Mouse (Mus musculus): ENCODE measurements around the gene Dido1. TPM values are rescaled to one million over a fixed set of nuclear protein-coding genes. Genes with fewer than 3 reads are reported as not detected.
"Not testable (repeated sequence)": the region's sequence is repeated elsewhere in the genome, so short reads cannot be mapped to it uniquely, and the experiment has no call there.

Gene Dido1
- polyA plus RNA-seq, 1 experiment from 2014 or later, result 25.2 TPM

DNA sequence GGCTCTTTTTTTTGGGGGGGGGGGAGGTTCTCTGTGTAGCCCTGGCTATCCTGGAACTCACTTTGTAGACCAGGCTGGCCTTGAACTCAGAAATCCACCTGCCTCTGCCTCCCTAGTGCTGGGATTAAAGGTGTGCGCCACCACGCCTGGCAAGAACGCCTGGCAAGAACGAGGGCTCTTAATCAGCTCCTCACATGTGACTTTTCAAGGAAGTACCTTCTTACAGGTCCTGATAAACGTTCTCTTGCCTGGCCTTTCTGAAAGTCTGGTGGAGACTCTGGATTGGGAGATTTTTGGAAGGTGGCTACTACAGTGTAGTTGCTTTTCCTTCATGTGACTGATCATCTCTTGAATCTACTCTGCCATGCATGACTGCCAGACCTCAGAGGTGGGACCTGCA lies 12.9 kb upstream of the Dido1 start:
- H3K27me3 ChIP-seq (replicated peaks); H3K4me2 ChIP-seq; H3K9me3 ChIP-seq; H3K9ac ChIP-seq; H3K27ac ChIP-seq; ATAC-seq (ENCODE audit: insufficient read depth, low FRiP score, low read depth); H3K4me3 ChIP-seq (replicated peaks): not testable (repeated sequence)
- peaks cover 36% of the 10 kb centered on the region for H3K36me3 ChIP-seq
- 83% methylated on average over 5 of the region's 5 CpGs for WGBS
- peaks cover 14% of the 10 kb centered on the region for H3K4me1 ChIP-seq

DNA sequence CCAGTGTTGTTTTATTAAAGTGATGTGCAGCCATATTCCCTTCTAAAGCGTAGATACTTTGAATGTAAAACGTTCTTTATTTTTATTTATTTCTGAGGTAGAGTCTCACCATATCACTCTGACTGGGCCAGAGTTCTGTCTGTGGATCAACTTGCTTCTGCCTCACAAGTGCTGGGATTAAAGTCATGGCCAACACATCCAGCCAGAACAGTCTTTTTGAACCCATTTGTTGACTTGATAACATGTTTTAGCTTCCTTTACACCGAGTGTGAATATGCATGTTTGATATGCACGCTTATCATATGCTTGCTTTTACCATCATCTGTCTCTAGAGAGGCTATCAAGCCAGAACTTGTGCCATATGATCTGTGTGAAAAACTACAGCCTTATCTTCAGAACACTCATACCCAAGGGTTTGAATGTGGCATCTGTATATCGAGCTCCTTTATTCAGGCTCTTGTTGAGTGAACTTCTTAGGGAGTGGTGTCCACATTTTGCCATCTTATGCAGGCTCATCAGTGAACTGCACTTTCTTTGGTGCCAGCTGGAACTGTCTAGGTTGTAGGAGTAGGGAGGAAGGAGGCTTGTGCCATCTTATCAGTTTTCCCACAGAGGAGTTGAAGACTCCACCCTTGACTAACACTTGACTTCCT lies 2.4 kb upstream of the Dido1 start:
- no peak overlapping the region for H3K4me2 ChIP-seq
- H3K27ac ChIP-seq, result no peak overlapping the region; the same call in 1 of the 2 replicates
- H3K4me1 ChIP-seq, result peaks cover 13% of the 10 kb centered on the region
- H3K36me3 ChIP-seq, result peaks cover 15% of the 10 kb centered on the region; the same call in 1 of the 2 replicates
- H3K9ac ChIP-seq, result no peak overlapping the region
- no peak overlapping the region for H3K4me3 ChIP-seq (replicated peaks)
- peak; percentile 50 for ATAC-seq (ENCODE audit: insufficient read depth, low FRiP score, low read depth)
- H3K9me3 ChIP-seq, result no peaks in the 10 kb centered on the region
- no peaks in the 10 kb centered on the region for H3K27me3 ChIP-seq (replicated peaks)
- 88% methylated on average over 5 of the region's 5 CpGs for WGBS

DNA sequence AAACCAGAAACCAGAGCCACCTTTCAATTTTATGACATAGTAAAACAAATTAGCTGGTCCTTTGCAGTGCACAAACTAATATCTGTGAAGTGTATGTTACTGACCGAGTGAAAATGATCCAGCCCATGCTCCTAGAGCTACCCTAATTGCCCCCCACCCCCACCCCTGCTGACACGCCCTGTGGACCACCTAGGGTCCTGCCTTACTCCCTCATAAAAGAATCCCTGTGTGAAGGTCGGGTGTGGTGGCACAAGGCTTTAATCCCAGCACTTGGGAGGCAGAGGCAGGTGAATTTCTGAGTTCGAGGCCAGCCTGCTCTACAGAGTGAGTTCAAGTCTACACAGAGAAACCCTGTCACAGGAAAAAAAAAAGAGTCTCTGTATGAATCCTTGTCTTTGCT lies 1.7 kb upstream of the Dido1 start:
- Histone ChIP-seq H3K9ac (no peak overlapping the region), H3K4me2 (peak overlapping the region; percentile 68), H3K27ac (peak overlapping the region; percentile 1; the same call in 1 of the 2 replicates), H3K4me1 (peaks cover 13% of the 10 kb centered on the region), H3K9me3 (no peaks in the 10 kb centered on the region), H3K36me3 (peaks cover 9% of the 10 kb centered on the region; the same call in 1 of the 2 replicates), H3K4me3 (replicated peaks) (peak overlapping the region; percentile 92), H3K27me3 (replicated peaks) (no peaks in the 10 kb centered on the region)
- no peak for ATAC-seq (ENCODE audit: insufficient read depth, low FRiP score, low read depth)
- 57% methylated on average over 4 of the region's 4 CpGs for WGBS

DNA sequence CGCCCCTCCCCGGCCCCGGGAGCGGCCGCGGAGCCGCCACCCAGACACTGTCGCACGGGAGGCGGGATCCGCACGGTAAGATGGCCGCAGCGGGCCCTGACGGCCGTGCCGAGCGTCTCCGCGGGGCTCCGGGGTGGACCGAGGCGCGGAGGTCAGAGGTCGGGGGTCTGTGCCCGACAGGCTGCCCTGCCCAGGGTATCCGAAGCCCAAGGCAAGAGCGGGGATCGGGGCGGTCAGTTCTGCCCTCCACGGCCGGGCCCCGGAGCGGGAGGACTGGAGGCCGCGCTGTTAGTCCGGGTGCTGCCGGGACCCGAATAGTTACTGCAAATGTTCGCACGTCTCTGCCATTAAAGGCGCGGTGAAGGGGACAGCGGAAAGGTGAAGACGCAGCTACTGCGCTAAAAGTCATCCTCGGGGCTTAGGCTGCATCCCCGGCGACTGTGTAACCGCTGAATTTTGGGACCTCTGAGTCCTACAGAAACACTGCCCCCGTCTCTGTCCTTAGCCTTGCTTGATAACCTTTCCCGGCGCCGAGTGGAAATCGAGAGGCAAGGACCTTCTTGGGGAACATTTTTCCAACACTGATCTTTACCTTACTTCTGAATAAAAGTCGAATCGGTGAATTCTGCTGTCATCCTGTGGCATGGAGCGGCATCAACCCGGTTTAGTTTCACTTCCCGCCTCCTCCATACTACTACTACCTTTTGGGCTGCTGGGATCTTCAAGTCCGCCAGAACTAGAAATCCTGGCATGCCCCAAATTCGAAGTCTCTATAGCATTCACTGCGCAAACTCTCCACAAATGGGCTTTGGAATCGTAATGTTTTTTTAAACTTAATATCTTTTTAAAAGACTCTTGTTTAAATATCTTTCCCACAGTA lies 717 bp upstream of the Dido1 start:
- H3K4me1 ChIP-seq, result peaks cover 15% of the 10 kb centered on the region
- no peak for ATAC-seq (ENCODE audit: insufficient read depth, low FRiP score, low read depth)
- 2% methylated on average over 64 of the region's 64 CpGs for WGBS

DNA sequence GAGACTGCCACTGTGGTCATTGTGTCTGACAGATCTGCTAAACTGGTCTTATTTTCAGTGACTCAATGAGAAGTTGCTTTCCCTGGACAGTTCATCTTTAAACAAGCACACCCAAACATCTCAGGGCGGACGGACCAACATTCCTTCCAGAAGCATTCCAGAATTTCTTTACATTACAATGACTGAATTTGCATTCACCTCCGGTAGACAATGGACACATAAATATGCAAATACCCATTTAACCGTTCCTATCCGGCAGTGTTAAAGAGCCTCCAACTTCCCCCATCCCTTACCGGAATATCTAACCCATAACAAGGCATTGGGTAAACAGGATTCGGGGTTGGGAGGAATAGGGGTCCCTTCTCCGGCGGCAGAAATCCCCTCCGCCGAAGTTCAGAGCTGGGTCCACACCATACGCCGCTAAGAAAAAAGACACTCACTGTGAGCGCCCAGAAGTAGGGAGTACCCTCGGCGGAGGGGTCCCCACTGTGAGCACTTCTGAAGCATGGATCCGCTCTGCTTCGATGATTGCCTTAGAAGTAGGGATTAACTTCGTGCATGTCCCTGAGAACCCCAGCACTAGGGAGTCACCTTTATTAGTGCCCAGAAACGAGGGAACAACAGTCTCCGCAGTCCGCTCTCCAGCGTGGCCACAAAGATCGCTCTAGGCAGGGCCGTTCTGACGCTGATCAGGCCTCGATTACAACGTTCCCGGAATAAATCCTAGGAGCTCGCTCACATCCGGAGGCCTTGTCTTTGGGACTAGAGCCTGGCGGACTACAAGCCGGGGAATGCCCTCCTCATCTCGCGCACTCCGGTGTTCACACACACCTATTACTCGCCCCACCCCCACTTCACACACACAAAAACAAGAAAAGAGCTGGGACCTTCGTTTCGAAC lies 526 bp downstream of the Dido1 start:
- ATAC-seq (ENCODE audit: insufficient read depth, low FRiP score, low read depth), result peak; percentile 38; the same call in 1 of the 2 replicates
- under 1% methylated on average over 39 of the region's 39 CpGs for WGBS

More for the DNA sequence above, 717 bp upstream of the Dido1 start:
- H3K27ac ChIP-seq, result peak overlapping the region; percentile 93
- peak overlapping the region; percentile 92 for H3K4me3 ChIP-seq (replicated peaks)
- peak overlapping the region; percentile 100 for H3K9ac ChIP-seq
- no peaks in the 10 kb centered on the region for H3K9me3 ChIP-seq
- no peaks in the 10 kb centered on the region for H3K27me3 ChIP-seq (replicated peaks)
- H3K36me3 ChIP-seq, result peaks cover 8% of the 10 kb centered on the region; the same call in 1 of the 2 replicates
- H3K4me2 ChIP-seq, result peak overlapping the region; percentile 68

DNA sequence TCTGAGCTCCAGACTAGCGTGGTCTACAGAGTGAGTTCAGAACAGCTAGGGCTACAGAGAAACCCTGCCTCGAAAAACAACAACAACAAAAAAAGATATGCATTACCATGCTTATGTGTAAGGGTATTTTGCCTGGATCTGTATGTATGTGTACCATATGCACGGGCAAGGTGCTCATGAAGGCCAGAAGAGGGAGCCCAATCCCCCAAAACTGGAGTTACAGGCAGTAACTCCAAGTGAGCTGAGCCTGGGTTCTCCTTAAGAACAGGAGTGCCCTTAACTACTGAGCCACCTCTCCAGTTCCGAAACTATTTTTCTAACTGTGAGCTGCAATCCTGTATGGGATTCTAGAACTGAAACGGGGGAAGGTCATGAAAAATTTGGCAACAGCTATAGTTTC lies 3.8 kb downstream of the Dido1 start:
- no peak overlapping the region for H3K9ac ChIP-seq
- H3K4me2 ChIP-seq, result no peak overlapping the region
- no peak for ATAC-seq (ENCODE audit: insufficient read depth, low FRiP score, low read depth)
- H3K27ac ChIP-seq, result no peak overlapping the region
- no peaks in the 10 kb centered on the region for H3K27me3 ChIP-seq (replicated peaks)
- no peaks in the 10 kb centered on the region for H3K9me3 ChIP-seq
- H3K4me1 ChIP-seq, result peaks cover 29% of the 10 kb centered on the region
- no peaks in the 10 kb centered on the region for H3K36me3 ChIP-seq
- no peak overlapping the region for H3K4me3 ChIP-seq (replicated peaks)
- 89% methylated on average over 5 of the region's 5 CpGs for WGBS

More for the DNA sequence above, 526 bp downstream of the Dido1 start:
- H3K9ac ChIP-seq, result peak overlapping the region; percentile 75
- no peaks in the 10 kb centered on the region for H3K27me3 ChIP-seq (replicated peaks)
- H3K27ac ChIP-seq, result peak overlapping the region; percentile 79
- no peaks in the 10 kb centered on the region for H3K9me3 ChIP-seq
- peak overlapping the region; percentile 92 for H3K4me3 ChIP-seq (replicated peaks)
- peak overlapping the region; percentile 69 for H3K4me2 ChIP-seq
- H3K36me3 ChIP-seq, result peaks cover 4% of the 10 kb centered on the region; the same call in 1 of the 2 replicates
- H3K4me1 ChIP-seq, result peaks cover 25% of the 10 kb centered on the region

DNA sequence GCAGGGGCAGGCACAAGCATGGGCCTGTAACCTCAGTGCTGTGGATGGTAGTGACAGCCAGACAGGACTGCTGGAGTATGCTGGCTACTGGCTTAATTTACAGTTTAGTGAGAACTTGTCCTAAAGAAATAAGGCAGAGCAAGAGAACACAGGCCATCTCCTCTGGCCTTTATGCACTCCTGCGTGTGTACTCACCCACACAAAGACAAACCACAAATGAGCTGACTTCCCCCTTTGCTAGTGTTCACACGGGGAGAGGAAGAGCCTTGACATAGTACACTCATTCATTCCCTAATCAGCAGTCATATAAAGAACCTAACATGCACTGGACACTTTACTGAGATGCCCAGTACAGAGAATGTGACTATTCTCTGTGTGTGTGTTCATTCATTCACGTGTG lies 4.7 kb downstream of the Dido1 start:
- H3K9ac ChIP-seq, result no peak overlapping the region
- H3K4me2 ChIP-seq, result no peak overlapping the region
- peaks cover 35% of the 10 kb centered on the region for H3K4me1 ChIP-seq
- no peak overlapping the region for H3K4me3 ChIP-seq (replicated peaks)
- ATAC-seq (ENCODE audit: insufficient read depth, low FRiP score, low read depth), result no peak
- peak overlapping the region; percentile 31; the same call in 1 of the 2 replicates for H3K27ac ChIP-seq
- WGBS, result 71% methylated on average over 3 of the region's 3 CpGs
- no peaks in the 10 kb centered on the region for H3K36me3 ChIP-seq
- no peaks in the 10 kb centered on the region for H3K9me3 ChIP-seq
- no peaks in the 10 kb centered on the region for H3K27me3 ChIP-seq (replicated peaks)

DNA sequence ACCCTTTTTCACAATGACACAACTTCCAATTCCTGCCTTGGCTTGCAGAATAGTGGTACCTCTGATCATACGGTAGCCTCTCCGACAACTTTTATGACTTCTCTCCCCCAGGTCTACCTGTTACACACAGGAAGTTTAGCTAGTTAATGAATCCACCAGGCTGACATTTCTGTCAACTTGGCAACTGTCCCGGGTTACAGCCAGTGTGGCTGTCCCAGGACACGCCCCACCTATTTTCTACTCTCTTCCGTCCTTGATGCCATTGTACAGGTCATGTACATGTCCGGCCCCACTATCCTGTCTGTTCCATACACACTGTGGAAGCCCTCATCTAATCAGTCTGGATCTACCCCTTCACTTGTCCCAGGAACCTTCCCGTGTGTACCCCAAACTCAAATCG lies 5.2 kb downstream of the Dido1 start:
- H3K4me2 ChIP-seq, result no peak overlapping the region
- peak overlapping the region; percentile 31; the same call in 1 of the 2 replicates for H3K27ac ChIP-seq
- 79% methylated on average over 8 of the region's 8 CpGs for whole genome bisulfite sequencing
- H3K36me3 ChIP-seq, result no peaks in the 10 kb centered on the region
- ATAC-seq (ENCODE audit: insufficient read depth, low FRiP score, low read depth), result no peak
- H3K4me3 ChIP-seq (replicated peaks), result no peak overlapping the region
- H3K9me3 ChIP-seq, result no peaks in the 10 kb centered on the region
- peaks cover 38% of the 10 kb centered on the region for H3K4me1 ChIP-seq
- no peaks in the 10 kb centered on the region for H3K27me3 ChIP-seq (replicated peaks)
- H3K9ac ChIP-seq, result no peak overlapping the region

DNA sequence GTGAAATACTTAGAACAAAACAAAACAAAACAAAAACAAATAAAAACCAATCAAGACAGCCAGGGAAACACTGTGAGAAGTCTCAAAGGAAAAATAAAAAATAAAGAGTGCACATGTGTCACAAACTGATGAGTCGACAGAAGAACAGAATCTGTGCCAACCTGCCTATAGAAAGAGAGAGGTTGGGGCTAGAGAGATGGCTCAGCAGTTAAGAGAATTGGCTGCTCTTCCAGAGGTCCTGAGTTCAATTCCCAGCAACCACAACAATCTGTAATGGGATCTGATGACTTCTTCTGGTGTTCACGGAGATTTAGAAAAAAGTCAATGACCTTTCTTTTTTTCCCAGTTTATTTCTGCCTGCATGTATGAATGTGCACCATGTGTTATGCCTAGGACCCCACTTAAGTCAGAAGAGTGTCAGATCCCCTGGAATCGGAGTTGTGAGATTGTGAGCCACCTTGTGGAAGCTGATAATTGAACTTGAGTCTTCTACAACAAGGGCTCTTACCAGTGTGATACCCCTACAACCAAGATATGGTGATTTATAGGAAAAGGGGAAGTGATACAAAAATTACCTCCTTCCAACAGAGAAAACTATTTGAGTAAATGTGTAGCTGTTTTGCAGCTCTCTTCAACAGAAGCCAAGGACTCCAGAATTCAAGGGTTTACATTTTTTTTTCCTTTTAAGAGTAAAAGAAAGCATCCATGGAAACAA lies 6.0 kb downstream of the Dido1 start:
- Histone ChIP-seq H3K9me3 (no peaks in the 10 kb centered on the region), H3K36me3 (no peaks in the 10 kb centered on the region), H3K27ac (no peak overlapping the region; the same call in 1 of the 2 replicates), H3K27me3 (replicated peaks) (no peaks in the 10 kb centered on the region), H3K9ac (no peak overlapping the region), H3K4me2 (no peak overlapping the region), H3K4me3 (replicated peaks) (no peak overlapping the region), H3K4me1 (peaks cover 42% of the 10 kb centered on the region)
- 69% methylated on average over 3 of the region's 3 CpGs for WGBS
- no peak for ATAC-seq (ENCODE audit: insufficient read depth, low FRiP score, low read depth)

DNA sequence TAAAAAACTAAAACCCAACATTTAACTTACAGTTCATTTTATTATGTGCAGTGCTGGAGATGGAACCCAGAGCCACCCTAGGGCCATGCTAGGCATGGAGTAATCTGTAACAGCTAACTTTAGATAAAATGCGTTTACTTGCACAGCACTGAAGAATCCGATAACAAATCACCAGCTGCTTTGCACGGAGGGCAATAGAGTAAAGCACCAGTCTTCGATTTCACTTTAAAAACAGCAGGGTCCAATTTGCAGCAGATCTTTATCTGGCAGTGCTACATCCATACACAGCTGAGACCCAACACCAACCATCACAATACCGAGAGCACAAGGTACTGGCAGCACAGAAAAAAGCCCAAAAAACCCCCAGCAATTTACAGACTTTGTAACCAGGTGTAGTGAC lies 6.6 kb downstream of the Dido1 start:
- ATAC-seq (ENCODE audit: insufficient read depth, low FRiP score, low read depth), result no peak
- 71% methylated on average over 5 of the region's 5 CpGs for WGBS
- Histone ChIP-seq H3K36me3 (no peaks in the 10 kb centered on the region), H3K27ac (no peak overlapping the region; the same call in 1 of the 2 replicates), H3K4me2 (peak overlapping the region; percentile 90; the same call in 1 of the 2 replicates), H3K4me3 (replicated peaks) (no peak overlapping the region), H3K9ac (no peak overlapping the region), H3K27me3 (replicated peaks) (no peaks in the 10 kb centered on the region), H3K4me1 (peaks cover 37% of the 10 kb centered on the region), H3K9me3 (no peaks in the 10 kb centered on the region)

DNA sequence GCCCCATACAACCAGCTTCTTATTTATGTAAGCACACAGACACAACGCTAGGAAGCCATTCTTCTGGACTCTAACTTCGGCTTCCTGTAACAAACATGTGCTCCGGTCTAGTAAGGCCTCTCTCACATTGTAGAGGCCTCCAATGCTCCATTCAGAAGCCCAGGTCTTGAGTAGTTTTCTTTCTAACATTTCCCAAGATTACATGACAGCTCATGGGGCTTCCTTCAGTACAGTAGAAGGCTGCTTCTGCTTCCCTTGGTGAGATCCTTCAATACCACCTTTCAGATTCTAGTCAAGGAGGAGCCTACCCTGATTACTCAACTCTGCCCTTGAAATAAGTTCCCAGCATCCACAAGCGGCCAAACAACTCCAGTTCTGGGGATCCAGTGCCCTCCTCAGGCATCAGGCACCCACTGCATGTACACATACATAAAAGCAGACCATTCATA lies 7.1 kb downstream of the Dido1 start:
- WGBS, result 27% methylated on average over 4 of the region's 4 CpGs
- Histone ChIP-seq H3K9me3 (no peaks in the 10 kb centered on the region), H3K4me1 (peaks cover 37% of the 10 kb centered on the region), H3K4me3 (replicated peaks) (peak overlapping the region; percentile 84), H3K36me3 (no peaks in the 10 kb centered on the region), H3K9ac (peak overlapping the region; percentile 92), H3K27me3 (replicated peaks) (no peaks in the 10 kb centered on the region), H3K4me2 (peak overlapping the region; percentile 90), H3K27ac (peak overlapping the region; percentile 96)
- ATAC-seq (ENCODE audit: insufficient read depth, low FRiP score, low read depth), result no peak

All from stomach, embryonic 15.5 days (tissue).